Mouse (Mus musculus) thymus, adult 2 months (tissue): ENCODE data around the gene Psmb5. TPM values are rescaled to one million over a fixed set of nuclear protein-coding genes. Genes with fewer than 3 reads are reported as not detected.

ENCODE experiments used
- DNase-seq: peaks from one replicate; pipeline ENCODE4 v3.0.0; 2021
- H3K27ac ChIP-seq: fragments of 200-500 bp; 2 replicates; pipeline ENCODE4 v1.5.1; 2012; ENCODE audit warnings: low read length, control low read depth; ENCODE audit not compliant: control insufficient read depth, insufficient read depth
- H3K27me3 ChIP-seq: fragments of 200-500 bp; 2 replicates; pipeline ENCODE4 v1.6.1; 2012; ENCODE audit warnings: mild to moderate bottlenecking, low read length, moderate library complexity, mixed read lengths; ENCODE audit not compliant: control insufficient read depth, insufficient read depth
- H3K36me3 ChIP-seq: fragments of 200-500 bp; 2 replicates; pipeline ENCODE4 v1.6.1; 2012; ENCODE audit warnings: mild to moderate bottlenecking, low read length, moderate library complexity; ENCODE audit not compliant: control insufficient read depth, insufficient read depth
- H3K4me1 ChIP-seq: fragments of 200-500 bp; replicated peaks from 2 replicates; pipeline ENCODE4 v1.6.1; 2012; ENCODE audit warnings: low read length; ENCODE audit not compliant: control insufficient read depth, insufficient read depth
- H3K4me3 ChIP-seq: fragments of 200-500 bp; 2 replicates; pipeline ENCODE4 v1.5.1; 2012; ENCODE audit warnings: mild to moderate bottlenecking, low read length, control low read depth, moderate library complexity; ENCODE audit not compliant: control insufficient read depth, insufficient read depth
- CTCF ChIP-seq: fragments of 200-500 bp; IDR thresholded peaks from 2 replicates; pipeline ENCODE4 v1.5.1; 2012; ENCODE audit warnings: mild to moderate bottlenecking, control low read depth, low read length, moderate library complexity, borderline replicate concordance; ENCODE audit not compliant: control insufficient read depth, poor library complexity, insufficient read depth; ENCODE audit errors: extremely low read depth
- POLR2A ChIP-seq: fragments of 200-500 bp; IDR thresholded peaks from 2 replicates; pipeline ENCODE4 v1.6.1; 2012; ENCODE audit warnings: mild to moderate bottlenecking, low read length, control low read depth, moderate library complexity; ENCODE audit not compliant: control insufficient read depth, poor library complexity, insufficient read depth; ENCODE audit errors: extremely low read depth
- WGBS: fragments of 180-500 bp; shearing (Covaris S2); methylation state at CpG from one replicate; pipeline ENCODE4 v1.1.7; 2018; 5-methylcytosine and 5-hydroxymethylcytosine counted together
- polyA plus RNA-seq: library from polyadenylated mRNA; depleted of rRNA; stranded (reverse); fragments of >200 nt; gene quantifications from 2 replicates; pipeline ENCODE4 v1.2.3, GENCODE M21; 2012

The Psmb5 gene
- polyA plus RNA-seq, 1 experiment: 266 TPM

- H3K4me3 ChIP-seq: no peak overlapping the region
- H3K27me3 ChIP-seq: no peaks in the 10 kb centered on the region; the same call in 1 of the 2 replicates
- no peak for TF ChIP-seq POLR2A
- TF ChIP-seq CTCF: no peak
- H3K4me1 ChIP-seq: peaks cover 23% of the 10 kb centered on the region
- 95% methylated on average over 25 of the region's 25 CpGs for WGBS
- no peak for DNase-seq
- H3K36me3 ChIP-seq: peaks cover 52% of the 10 kb centered on the region
- no peak overlapping the region for H3K27ac ChIP-seq
Measured at GRCm38 (mm10) chr14:54642224-54642944, 24.6 kb upstream of the Psmb5 start.

- Histone ChIP-seq H3K36me3 (peaks cover 43% of the 10 kb centered on the region), H3K27ac (no peak within 1 kb of the TSS), H3K27me3 (no peaks in the 10 kb centered on the region; the same call in 1 of the 2 replicates), H3K4me1 (peaks cover 23% of the 10 kb centered on the region), H3K4me3 (peak within 1 kb of the TSS; percentile 59)
- DNase-seq: peak; percentile 94
- TF ChIP-seq CTCF (peak; percentile 84), POLR2A (peak; percentile 64)
- WGBS: under 1% methylated on average over 51 of the region's 52 CpGs
Measured at GRCm38 (mm10) chr14:54641305-54641969, 23.6 kb upstream of the Psmb5 start, which contains the start of gene Cdh24. Gene Cdh24, minus strand, starts transcription at chr14:54641364.

GRCm38 (mm10) chr14:54640946-54641304 lies 23.1 kb upstream of the Psmb5 start, which contains the start of gene Gm17606:
Gene Gm17606, plus strand, starts transcription at chr14:54640952.
- TF ChIP-seq POLR2A (no peak), CTCF (no peak)
- Histone ChIP-seq H3K4me3 (peak within 1 kb of the TSS; percentile 59), H3K27ac (no peak within 1 kb of the TSS), H3K27me3 (no peaks in the 10 kb centered on the region; the same call in 1 of the 2 replicates), H3K36me3 (peaks cover 38% of the 10 kb centered on the region), H3K4me1 (peaks cover 23% of the 10 kb centered on the region)
- WGBS: 1% methylated on average over 28 of the region's 28 CpGs
- DNase-seq: no peak

- Histone ChIP-seq H3K4me3 (peak overlapping the region; percentile 59), H3K27ac (no peak overlapping the region), H3K27me3 (no peaks in the 10 kb centered on the region; the same call in 1 of the 2 replicates), H3K4me1 (peaks cover 23% of the 10 kb centered on the region), H3K36me3 (peaks cover 30% of the 10 kb centered on the region)
- TF ChIP-seq POLR2A: no peak
- TF ChIP-seq CTCF: no peak
- no peak for DNase-seq
- 69% methylated on average over 4 of the region's 4 CpGs for WGBS
Measured at GRCm38 (mm10) chr14:54640121-54640520, 22.3 kb upstream of the Psmb5 start.

GRCm38 (mm10) chr14:54638210-54638609 lies 20.4 kb upstream of the Psmb5 start:
- 60% methylated on average over 5 of the region's 5 CpGs for WGBS
- H3K36me3 ChIP-seq: peaks cover 16% of the 10 kb centered on the region
- no peak for DNase-seq
- peaks cover 23% of the 10 kb centered on the region for H3K4me1 ChIP-seq
- H3K4me3 ChIP-seq: no peak overlapping the region
- H3K27ac ChIP-seq: no peak overlapping the region
- H3K27me3 ChIP-seq: no peaks in the 10 kb centered on the region
- peak; percentile 21; the same call in 1 of the 2 replicates for TF ChIP-seq CTCF
- no peak for TF ChIP-seq POLR2A

GRCm38 (mm10) chr14:54636954-54637353 lies 19.1 kb upstream of the Psmb5 start:
- TF ChIP-seq CTCF: peak; percentile 85; the same call in 1 of the 2 replicates
- TF ChIP-seq POLR2A: no peak
- Histone ChIP-seq H3K27me3 (no peaks in the 10 kb centered on the region), H3K4me3 (no peak overlapping the region), H3K4me1 (peaks cover 23% of the 10 kb centered on the region), H3K36me3 (peaks cover 13% of the 10 kb centered on the region), H3K27ac (no peak overlapping the region)
- 60% methylated on average over 8 of the region's 8 CpGs for WGBS
- peak; percentile 57 for DNase-seq
